Mouse (Mus musculus): ENCODE measurements at regions not wholly inside any gene's neighbourhood (a gene's known extent, or its start where the extent isn't known, plus 50 kb on each side); places are given as distances from the start of the nearest gene placed in this dataset.

DNA sequence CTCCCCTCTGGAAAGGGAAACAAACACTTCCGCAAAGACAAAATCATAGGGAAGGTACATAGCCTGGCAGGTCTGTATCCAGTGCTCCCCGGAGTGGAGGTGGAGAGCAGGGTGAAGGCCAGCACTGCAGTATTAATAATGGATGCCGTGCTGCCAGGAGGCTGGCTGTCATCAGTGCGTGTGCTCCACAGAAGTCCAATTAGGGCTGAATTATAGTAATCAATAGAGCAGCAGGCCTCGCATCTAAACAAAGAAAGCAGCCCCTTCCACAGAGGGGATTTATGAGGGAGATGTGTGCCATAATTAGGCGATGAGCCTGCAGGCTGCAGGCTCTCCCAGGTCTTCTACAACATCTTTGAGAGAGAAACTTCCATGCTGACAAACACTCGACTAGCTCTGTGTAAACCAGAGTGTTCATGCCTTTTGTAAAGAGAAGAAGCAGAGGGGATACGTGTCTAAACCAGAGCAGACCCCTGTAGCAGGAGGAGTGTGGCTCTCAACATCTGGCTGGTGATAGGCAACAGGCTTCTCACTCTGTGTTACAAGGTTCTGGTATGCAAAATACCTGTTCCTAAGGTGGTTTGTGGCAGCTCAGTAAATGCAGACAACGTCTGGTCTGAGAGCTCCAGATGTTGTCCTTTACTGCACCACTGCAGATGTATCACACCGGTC lies 334.5 kb upstream of the Vstm2b start:
- Histone ChIP-seq H3K4me1 (ENCODE audit: control insufficient read depth, insufficient read depth, insufficient read length, low read length) (no peaks in the 10 kb centered on the region), H3K36me3 (ENCODE audit: control insufficient read depth, insufficient read depth, low read length) (no peaks in the 10 kb centered on the region), H3K27ac (ENCODE audit: insufficient read depth, low read depth, low read length) (no peak overlapping the region), H3K27me3 (ENCODE audit: control insufficient read depth, insufficient read depth, low read length) (no peaks in the 10 kb centered on the region), H3K4me3 (ENCODE audit: low read depth, low read length) (no peak overlapping the region)
- 66% methylated on average over 10 of the region's 10 CpGs for WGBS
- TF ChIP-seq CTCF (IDR thresholded peaks at IDR 0.05; ENCODE audit: extremely low read depth, insufficient read length, insufficient replicate concordance, low read depth, low read length): no peak
- no peak for TF ChIP-seq POLR2A (IDR thresholded peaks at IDR 0.05; ENCODE audit: low read depth, low read length)

DNA sequence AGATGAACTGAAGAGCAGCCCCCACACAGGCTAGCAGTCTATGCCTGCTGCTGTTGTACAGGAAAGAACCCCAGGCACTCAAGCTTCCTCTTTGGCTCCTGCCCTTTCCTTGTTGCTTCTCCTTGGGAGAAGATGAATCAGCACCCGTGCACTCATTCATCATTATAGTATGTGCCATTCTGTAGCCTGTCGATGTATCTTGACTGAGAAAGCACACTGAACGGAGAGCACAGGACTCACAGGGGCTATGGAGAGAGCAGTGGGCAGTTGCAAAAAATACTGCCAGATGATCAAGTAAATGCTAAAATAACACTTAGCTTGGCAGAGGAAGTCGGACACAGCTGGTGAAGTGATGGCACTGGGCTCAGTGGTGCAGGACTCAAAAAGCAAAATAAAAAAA lies 322.2 kb upstream of the Vstm2b start:
- no peak for TF ChIP-seq CTCF (IDR thresholded peaks at IDR 0.05; ENCODE audit: extremely low read depth, insufficient read length, insufficient replicate concordance, low read depth, low read length)
- no peak for TF ChIP-seq POLR2A (IDR thresholded peaks at IDR 0.05; ENCODE audit: low read depth, low read length)
- Histone ChIP-seq H3K27ac (ENCODE audit: insufficient read depth, low read depth, low read length) (no peak overlapping the region), H3K27me3 (ENCODE audit: control insufficient read depth, insufficient read depth, low read length) (no peaks in the 10 kb centered on the region), H3K4me3 (ENCODE audit: low read depth, low read length) (no peak overlapping the region), H3K4me1 (ENCODE audit: control insufficient read depth, insufficient read depth, insufficient read length, low read length) (no peaks in the 10 kb centered on the region), H3K36me3 (ENCODE audit: control insufficient read depth, insufficient read depth, low read length) (no peaks in the 10 kb centered on the region)
- WGBS: 78% methylated on average over 4 of the region's 4 CpGs

DNA sequence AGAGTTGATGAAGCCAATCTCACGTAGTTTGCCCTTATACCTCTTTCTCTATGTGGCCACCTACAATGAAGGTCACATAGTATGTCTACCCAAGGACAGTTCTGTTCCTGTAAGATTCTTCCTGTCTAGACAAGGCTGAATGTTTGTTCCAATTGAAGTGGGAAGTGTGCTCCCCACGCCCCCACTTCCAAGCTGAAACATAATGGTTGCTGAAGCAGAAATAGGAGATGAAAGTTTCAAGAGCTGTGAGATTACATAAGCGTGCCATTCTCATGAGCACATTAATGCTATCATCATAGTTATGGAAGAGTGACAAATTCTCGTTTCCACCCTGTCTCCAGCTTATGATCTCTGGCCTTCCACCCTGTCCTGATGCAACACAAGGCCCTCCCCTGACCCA lies 320.8 kb upstream of the Vstm2b start:
- no peaks in the 10 kb centered on the region for H3K4me1 ChIP-seq (ENCODE audit: control insufficient read depth, insufficient read depth, insufficient read length, low read length)
- 57% methylated on average over 4 of the region's 4 CpGs for WGBS
- no peak overlapping the region for H3K4me3 ChIP-seq (ENCODE audit: low read depth, low read length)
- TF ChIP-seq CTCF (IDR thresholded peaks at IDR 0.05; ENCODE audit: extremely low read depth, insufficient read length, insufficient replicate concordance, low read depth, low read length): no peak
- no peak for TF ChIP-seq POLR2A (IDR thresholded peaks at IDR 0.05; ENCODE audit: low read depth, low read length)
- no peaks in the 10 kb centered on the region for H3K36me3 ChIP-seq (ENCODE audit: control insufficient read depth, insufficient read depth, low read length)
- H3K27ac ChIP-seq (ENCODE audit: insufficient read depth, low read depth, low read length): no peak overlapping the region
- no peaks in the 10 kb centered on the region for H3K27me3 ChIP-seq (ENCODE audit: control insufficient read depth, insufficient read depth, low read length)

DNA sequence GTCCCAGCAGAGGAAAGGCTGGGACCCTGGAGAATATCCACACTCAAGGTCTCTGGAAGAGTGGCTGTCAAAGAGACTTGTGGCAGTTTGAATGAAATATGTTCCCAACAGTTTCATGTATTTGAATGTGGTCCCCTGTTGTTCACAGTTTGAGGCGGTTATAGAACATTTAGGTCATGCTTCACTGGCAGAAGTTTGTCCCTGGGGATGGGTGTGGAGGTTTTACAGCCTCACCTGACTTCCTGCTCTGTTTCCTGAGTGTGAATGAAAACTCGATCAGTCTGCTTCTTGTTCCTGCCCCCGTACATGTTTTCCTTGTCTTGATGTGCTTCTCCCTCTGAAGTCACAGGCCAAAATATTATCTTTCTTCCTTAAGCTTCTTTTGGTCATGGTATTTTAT lies 277.4 kb upstream of the Vstm2b start:
- H3K27me3 ChIP-seq (ENCODE audit: control insufficient read depth, insufficient read depth, low read length): no peaks in the 10 kb centered on the region
- no peak overlapping the region for H3K4me3 ChIP-seq (ENCODE audit: low read depth, low read length)
- 51% methylated on average over 3 of the region's 3 CpGs for WGBS
- H3K36me3 ChIP-seq (ENCODE audit: control insufficient read depth, insufficient read depth, low read length): no peaks in the 10 kb centered on the region
- H3K27ac ChIP-seq (ENCODE audit: insufficient read depth, low read depth, low read length): no peak overlapping the region
- no peaks in the 10 kb centered on the region for H3K4me1 ChIP-seq (ENCODE audit: control insufficient read depth, insufficient read depth, insufficient read length, low read length)
- TF ChIP-seq POLR2A (IDR thresholded peaks at IDR 0.05; ENCODE audit: low read depth, low read length) (no peak), CTCF (IDR thresholded peaks at IDR 0.05; ENCODE audit: extremely low read depth, insufficient read length, insufficient replicate concordance, low read depth, low read length) (no peak)

DNA sequence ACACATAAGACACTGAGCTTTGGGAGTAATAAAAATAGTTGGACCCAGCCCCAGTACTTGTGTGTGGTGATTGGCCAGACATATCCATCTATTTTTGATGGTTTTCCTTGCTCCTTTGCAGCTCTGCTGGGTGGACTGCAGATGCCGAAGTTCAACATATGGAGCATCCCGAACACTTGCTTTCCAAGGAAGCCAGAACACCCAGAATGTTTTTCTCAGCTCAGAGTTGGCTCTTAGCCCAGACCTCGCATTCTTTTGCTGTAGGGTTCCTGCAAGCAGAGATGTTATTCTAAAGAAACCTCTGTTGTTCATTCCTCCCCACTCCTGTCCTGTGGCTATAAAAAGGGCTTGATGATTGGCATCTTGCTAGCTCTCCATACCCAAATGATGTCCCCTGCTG lies 275.3 kb upstream of the Vstm2b start:
- Histone ChIP-seq H3K36me3 (ENCODE audit: control insufficient read depth, insufficient read depth, low read length) (no peaks in the 10 kb centered on the region), H3K27ac (ENCODE audit: insufficient read depth, low read depth, low read length) (no peak overlapping the region), H3K27me3 (ENCODE audit: control insufficient read depth, insufficient read depth, low read length) (no peaks in the 10 kb centered on the region), H3K4me1 (ENCODE audit: control insufficient read depth, insufficient read depth, insufficient read length, low read length) (no peaks in the 10 kb centered on the region), H3K4me3 (ENCODE audit: low read depth, low read length) (no peak overlapping the region)
- TF ChIP-seq POLR2A (IDR thresholded peaks at IDR 0.05; ENCODE audit: low read depth, low read length) (no peak), CTCF (IDR thresholded peaks at IDR 0.05; ENCODE audit: extremely low read depth, insufficient read length, insufficient replicate concordance, low read depth, low read length) (no peak)
- WGBS: 68% methylated on average over 3 of the region's 3 CpGs

DNA sequence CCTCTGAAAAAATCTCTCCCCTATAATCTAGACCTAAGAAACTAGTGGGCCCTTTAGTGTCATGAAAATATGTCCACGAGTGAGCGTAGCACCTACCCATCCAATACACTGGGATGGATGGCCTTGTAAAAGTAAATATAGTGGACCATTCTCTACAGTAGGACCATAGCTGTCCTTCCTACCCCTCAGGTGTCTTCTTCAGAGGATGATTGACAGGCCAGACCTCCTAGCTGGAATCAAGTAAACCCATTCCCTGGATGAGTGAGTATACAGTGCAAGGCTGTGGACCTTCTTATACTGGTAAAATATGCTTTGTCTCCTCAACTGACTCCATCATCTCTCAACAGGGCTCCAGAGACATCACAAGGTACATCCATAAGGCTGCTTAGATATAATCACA lies 274.8 kb upstream of the Vstm2b start:
- WGBS: 95% methylated on average over 2 of the region's 2 CpGs
- H3K27me3 ChIP-seq (ENCODE audit: control insufficient read depth, insufficient read depth, low read length): no peaks in the 10 kb centered on the region
- H3K36me3 ChIP-seq (ENCODE audit: control insufficient read depth, insufficient read depth, low read length): no peaks in the 10 kb centered on the region
- no peak for TF ChIP-seq CTCF (IDR thresholded peaks at IDR 0.05; ENCODE audit: extremely low read depth, insufficient read length, insufficient replicate concordance, low read depth, low read length)
- no peak for TF ChIP-seq POLR2A (IDR thresholded peaks at IDR 0.05; ENCODE audit: low read depth, low read length)
- H3K27ac ChIP-seq (ENCODE audit: insufficient read depth, low read depth, low read length): no peak overlapping the region
- H3K4me3 ChIP-seq (ENCODE audit: low read depth, low read length): no peak overlapping the region
- no peaks in the 10 kb centered on the region for H3K4me1 ChIP-seq (ENCODE audit: control insufficient read depth, insufficient read depth, insufficient read length, low read length)

DNA sequence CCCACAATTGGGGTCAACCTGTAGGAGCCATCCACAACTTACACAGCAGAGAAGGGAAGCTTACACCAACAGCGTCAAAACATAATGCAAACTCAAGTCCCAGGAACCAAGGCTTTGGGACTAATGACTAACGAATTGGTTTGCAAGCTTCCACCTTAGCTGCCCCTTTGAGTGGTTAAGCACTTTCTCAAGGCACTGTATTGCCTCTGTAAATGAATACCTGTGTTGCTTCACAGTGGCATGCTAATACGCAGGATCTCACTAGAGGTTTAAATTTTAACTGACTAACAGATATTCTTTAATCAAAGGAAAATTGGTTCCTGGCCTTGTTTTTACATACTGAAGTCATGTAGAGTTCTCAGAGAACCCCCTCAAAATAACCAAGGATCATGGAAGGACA lies 261.8 kb upstream of the Vstm2b start:
- TF ChIP-seq POLR2A (IDR thresholded peaks at IDR 0.05; ENCODE audit: low read depth, low read length) (no peak), CTCF (IDR thresholded peaks at IDR 0.05; ENCODE audit: extremely low read depth, insufficient read length, insufficient replicate concordance, low read depth, low read length) (no peak)
- Histone ChIP-seq H3K4me3 (ENCODE audit: low read depth, low read length) (no peak overlapping the region), H3K36me3 (ENCODE audit: control insufficient read depth, insufficient read depth, low read length) (no peaks in the 10 kb centered on the region), H3K27ac (ENCODE audit: insufficient read depth, low read depth, low read length) (no peak overlapping the region), H3K4me1 (ENCODE audit: control insufficient read depth, insufficient read depth, insufficient read length, low read length) (no peaks in the 10 kb centered on the region), H3K27me3 (ENCODE audit: control insufficient read depth, insufficient read depth, low read length) (no peaks in the 10 kb centered on the region)
- 66% methylated on average over 3 of the region's 3 CpGs for WGBS

Measured in small intestine, adult 2 months (tissue).